Mouse (Mus musculus) yolk sac, embryonic 10.5 days (tissue): ENCODE measurements around the gene Gm8279.
"Not testable (repeated sequence)": the region's sequence is repeated elsewhere in the genome, so short reads cannot be mapped to it uniquely, and the experiment has no call there.

Experiments
- DNase-seq: peaks from one replicate; pipeline ENCODE4 v3.0.0-alpha.2; 2017; ENCODE audit warnings: low spot score

The Gm8279 gene

DNA sequence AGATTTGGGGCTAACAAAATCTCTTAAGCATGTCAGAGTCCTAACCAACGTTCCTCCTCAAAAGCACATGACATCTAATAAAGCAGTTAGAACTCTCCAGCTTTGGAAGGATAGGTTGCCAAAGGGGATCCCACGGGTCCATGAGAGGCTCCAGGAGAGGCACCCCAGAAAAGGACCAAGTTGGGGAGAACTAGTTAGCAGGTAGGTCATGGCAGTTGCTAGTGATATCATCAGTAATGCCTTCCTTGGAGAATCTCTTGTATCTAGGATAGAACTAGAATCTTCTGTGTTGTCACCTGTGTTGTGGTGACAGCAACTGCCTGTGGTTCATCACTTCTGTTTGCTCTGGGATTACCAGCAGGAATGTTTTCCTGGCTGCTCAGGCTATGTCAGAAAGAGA is at the start of gene Gm8279:
Gm8279 (plus strand) TSS at position 301 of the 400 bp plus-strand sequence.
- DNase-seq, result not testable (repeated sequence)

DNA sequence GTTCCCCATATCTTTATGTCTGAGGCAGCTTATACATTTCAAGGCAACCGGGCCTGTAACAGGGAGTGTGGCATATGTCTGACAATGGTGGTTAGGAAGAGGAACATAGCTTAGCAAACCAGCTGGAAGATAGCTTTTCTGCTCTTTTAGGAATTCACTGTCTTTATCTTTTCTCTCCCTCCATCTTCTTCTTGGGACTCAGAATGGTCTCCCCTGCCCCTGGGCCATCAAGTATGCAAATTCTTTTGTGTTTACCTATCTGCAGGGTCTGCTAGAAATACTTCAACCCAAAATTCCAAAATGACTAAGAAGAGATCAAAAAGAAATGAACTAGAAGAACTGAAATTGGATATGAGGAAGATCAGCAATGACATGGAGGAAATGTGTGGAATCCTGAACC is 32.9 kb downstream of the Gm8279 start, which contains the start of gene Gm3317:
Gm3317 (plus strand) TSS at position 301 of the 400 bp plus-strand sequence.
- DNase-seq, result not testable (repeated sequence)

DNA sequence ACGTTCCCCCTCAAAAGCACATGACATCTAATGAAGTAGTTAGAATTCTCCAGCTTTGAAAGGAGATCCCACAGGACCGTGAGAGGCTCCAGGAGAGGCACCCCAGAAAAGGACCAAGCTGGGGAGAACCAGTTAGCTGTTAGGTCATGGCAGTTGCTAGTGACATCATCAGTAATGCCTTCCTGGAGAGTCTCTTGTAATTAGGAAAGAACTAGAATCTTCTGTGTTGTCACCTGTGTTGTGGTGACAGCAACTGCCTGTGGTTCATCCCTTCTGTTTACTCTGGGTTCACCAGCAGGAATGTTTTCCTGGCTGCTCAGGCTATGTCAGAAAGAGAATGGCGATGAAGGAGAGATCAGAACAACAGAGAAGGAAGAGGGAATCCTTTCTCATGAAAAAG is 54.2 kb downstream of the Gm8279 start, which contains the start of gene Gm8271:
Gm8271 (plus strand) TSS at position 301 of the 400 bp plus-strand sequence.
- DNase-seq, result not testable (repeated sequence)
